Mouse (Mus musculus) right cerebral cortex, postnatal 25 days (tissue): ENCODE results near the gene Tex13c1.

Experiments
- DNase-seq: peaks from one replicate; pipeline ENCODE4 v3.0.0; 2022

Tex13c1 gene

DNA sequence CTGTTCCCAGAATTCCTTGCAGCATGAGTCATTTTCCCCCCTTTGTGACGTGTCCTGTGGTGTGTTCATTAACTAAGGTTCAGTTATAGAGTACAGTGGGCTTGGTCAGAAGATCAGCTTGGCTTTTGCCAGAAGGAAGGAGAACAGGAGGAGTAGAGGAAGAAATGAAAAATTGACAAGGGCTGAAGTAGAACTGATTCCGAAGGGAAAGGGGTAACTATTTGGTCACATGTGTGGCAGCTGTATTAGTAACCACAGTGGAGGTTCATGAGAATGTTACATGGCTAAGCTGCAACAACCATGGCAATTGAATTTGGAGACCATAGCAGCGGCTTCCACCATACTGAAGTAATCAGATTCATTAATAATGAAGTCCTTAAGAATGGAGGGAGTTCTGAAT lies at the start of gene Tex13c1:
TSS of gene Tex13c1 (plus strand) at position 301 of the 400 bp plus-strand sequence.
- DNase-seq: no peak
